Mouse (Mus musculus): ENCODE data around the gene Inava. TPM values are rescaled to one million over a fixed set of nuclear protein-coding genes. Genes with fewer than 3 reads are reported as not detected.

Gene Inava
- polyA plus RNA-seq, 1 experiment, result 3.3 TPM

DNA sequence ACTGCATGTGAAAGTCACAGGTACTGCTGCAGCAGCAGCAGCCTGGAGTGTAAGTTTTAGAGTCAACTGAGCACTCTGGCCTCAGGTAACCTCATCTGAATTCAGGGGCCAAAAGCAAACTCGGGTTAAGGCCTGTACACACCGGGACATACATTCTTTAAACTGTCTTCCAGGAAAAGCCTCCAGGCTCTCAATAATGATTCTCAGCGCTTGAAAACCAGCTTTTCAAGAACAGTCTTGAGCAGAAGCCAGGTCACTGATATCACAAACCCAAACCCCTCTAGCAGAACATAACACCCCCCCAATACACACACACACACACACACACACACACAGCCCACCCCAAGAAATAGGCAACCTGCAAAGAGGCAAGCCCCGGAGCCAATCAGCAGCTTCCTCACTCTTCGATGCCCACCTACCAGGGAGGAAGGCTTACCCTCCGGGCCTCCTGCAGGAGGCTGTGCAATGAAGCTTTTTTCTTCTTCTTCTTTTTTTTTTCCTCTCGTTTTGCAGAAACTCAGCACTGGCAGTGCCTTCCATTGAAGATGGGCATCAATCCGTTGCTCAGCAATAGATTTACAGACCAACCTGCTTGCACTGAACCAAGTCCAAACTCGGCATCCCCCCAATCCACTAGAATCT is 1.7 kb downstream of the Inava start:
- DNase-seq (ENCODE audit: extremely low spot score in 1 of 2, low spot score in 1 of 2), result no peak

DNA sequence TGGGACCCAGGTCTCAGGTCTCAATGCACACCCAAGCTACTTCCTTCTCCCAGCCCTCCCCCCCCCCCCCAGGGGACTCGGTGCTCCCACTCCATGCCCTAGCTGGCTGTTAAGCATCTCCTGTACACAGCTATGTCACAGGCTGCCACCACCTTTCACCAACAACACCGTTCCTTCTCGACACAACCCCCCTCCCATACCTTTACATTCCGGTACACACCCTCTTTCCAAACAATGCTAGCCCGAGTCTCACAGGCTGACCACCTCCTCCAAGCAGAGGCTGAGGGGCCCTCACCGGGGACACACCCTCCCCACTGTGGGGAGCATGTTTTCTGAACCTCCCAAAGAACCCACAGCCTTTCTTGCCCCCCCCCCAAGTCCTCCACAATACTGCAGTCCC is 2.5 kb downstream of the Inava start:
- DNase-seq (ENCODE audit: extremely low spot score in 1 of 2, low spot score in 1 of 2), result no peak

DNA sequence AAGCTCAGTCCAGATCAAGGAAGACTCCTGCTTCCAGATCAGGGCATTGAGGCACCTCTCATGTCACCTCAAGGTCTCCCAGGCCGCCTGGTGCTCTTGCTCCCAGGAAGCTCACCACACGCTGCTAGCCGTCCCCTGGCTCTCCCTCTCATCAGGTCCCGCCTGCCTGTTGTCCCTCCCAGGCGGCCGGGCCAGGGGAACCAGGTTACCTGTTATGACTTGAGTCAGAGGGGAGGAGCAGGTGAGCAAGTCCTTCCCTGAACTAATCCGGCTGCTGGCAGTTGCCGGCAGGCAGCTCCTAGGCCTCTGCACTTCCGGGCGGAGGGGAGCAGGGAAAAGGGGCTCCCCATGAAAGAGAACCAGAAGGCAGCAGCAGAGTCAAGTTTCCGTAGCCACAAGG is 3.9 kb downstream of the Inava start:
- DNase-seq (ENCODE audit: extremely low spot score in 1 of 2, low spot score in 1 of 2), result no peak

DNA sequence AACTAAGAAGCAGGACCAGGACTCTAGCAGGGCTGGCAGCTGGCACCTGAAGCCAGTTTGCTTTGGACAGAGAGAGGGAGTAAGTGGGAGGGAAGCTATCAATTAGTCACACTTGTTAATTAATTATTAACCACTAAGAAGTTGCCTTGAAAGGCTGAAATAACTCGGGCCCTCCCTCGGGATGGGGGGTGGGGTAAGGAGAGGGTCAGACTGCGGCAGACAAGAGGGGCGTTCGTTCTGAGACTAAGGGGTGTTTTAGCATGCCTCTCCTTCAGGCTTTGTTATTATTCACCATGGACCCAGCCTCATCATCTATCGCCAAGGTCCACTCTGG is 5.1 kb downstream of the Inava start:
- DNase-seq (ENCODE audit: extremely low spot score in 1 of 2, low spot score in 1 of 2), result no peak

DNA sequence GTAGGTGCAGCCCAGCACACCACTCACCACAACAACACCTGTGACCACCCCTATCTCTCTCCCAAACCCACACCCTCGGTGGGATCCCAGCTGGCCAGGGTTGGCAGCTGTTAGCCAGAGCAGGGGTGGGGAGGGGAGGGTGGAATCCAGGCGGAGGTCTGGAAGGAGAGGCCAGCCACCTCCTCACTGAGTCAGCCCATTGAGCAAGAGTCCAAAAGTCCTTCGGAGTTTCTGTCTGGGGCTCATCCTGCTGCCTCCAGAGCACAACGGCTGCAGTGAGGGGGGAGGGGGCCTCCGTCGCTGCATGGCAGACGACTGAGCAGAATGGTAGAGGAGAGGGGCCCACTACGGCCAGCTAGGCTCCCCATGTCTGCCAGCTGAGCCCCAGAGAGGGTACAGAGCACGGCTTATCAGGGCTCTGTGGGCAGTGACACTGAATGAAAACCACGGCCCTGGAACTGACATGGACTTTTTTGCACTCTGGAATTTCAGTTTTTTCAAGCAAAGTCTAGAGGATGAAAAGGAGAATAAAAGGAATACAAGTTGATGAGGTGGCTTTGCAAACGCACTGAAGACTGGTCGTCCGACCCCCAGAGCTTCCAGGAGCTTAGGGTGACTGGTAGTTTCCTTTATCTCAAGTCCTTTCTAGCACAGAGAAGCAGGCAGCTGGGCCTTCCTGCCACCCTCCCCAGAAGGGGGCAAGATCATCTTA is 5.6 kb downstream of the Inava start:
- DNase-seq (ENCODE audit: extremely low spot score in 1 of 2, low spot score in 1 of 2), result no peak

DNA sequence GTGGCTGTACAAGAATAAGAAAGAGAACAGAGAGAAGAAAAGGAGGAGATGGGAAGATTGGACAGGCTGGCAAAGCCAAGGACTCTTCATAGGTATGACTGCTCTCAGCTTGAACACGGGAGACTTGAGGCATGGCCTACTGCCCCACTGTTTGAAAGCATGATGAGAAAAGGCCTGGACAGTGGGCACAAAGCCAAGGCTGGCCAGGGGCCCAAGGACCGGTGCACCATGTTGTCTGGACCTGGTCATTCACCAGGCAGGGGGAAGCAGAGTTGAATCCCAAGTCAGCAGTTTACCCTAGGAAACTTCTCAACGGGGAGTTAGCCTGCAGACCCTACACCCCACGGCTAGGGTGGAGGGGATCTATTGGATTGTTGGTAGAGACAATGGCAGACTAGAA is 6.2 kb downstream of the Inava start:
- no peak for DNase-seq (ENCODE audit: extremely low spot score in 1 of 2, low spot score in 1 of 2)

DNA sequence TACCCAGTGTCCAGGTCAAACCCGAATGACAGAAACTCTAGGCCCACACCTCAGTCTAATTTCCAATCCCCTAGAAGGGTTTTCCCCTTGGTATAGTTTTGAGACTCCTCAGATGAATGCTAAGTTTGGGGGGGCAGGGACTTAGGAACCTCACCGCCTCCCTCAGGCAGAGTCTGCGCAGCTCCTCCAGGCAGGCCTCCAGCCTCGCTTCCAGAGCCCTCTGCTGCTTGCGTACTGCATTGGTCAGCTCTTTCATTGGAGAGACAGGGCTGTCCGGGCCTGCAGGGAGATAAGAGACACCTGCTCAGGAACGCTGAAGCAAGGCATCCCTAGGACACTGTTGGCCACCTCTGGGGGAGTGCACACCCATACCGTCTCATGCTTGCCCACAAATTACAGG is 7.4 kb downstream of the Inava start:
- DNase-seq (ENCODE audit: extremely low spot score in 1 of 2, low spot score in 1 of 2), result no peak

DNA sequence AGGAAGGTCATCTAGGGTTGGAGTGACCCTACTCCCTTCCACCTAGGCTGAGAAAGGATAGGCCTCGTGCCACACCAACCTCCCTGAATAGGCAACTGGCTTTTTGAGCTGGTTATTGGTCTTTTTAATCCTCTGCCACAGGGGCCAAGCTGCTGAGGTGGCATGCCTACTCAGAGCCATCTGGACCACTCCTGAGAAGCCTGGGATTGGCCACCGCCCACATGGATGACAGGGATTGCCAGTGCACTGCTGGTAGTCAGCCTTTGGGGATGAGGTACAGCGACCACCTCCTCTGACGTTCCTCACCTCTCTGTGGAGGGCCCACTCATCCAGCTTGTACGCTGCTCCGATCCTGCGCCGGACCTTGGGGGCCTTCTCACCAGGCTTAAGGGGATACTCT is 8.2 kb downstream of the Inava start:
- DNase-seq (ENCODE audit: extremely low spot score in 1 of 2, low spot score in 1 of 2), result no peak

DNA sequence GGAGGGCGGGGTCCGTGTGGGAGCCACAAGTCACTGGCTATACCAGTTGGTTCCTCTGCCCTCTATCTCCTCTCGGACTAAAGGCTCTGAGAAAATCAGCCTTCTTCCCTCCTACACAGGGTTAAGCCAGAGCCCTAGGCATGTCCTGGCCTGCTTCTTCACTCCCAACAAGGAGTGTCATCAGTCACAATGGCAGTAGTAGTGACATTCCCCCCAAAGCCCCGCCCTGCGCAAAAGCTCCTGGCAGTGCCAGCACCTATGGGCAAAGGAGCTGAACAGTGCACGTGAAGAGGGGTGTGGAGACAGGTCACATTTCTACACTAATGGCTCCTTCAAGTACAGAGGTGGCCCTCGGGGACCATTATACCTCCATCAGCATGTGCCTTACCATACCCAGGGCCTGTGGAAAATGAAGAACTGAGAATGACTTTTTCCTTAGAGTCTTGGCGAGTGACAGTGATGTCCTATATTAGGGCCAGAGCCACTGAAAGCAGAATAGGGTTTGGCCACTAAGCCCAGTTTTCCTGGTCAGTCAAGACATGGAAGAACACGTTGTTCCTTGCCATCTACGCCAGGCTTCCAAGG is 10.2 kb downstream of the Inava start:
- DNase-seq (ENCODE audit: extremely low spot score in 1 of 2, low spot score in 1 of 2), result no peak

DNA sequence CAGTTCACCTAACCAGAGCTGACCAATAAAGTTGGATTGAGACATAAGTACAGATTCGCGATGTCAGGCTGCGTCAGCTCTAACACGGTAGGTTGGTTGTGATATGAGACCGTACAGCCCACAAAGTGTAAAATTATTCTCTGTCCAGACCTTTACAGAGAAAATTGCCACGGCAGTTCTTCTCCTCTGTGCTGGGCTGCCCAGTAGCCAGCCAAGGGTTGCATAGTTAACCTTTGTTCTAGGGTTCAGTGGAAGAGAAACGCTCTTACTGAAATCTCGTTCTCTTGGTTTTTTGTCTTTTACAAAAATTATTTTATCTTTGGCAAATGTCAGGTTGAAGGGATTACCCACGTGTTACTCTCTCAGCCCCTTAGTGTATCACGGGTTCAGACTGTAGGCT is 11.7 kb downstream of the Inava start:
- no peak for DNase-seq (ENCODE audit: extremely low spot score in 1 of 2, low spot score in 1 of 2)

DNA sequence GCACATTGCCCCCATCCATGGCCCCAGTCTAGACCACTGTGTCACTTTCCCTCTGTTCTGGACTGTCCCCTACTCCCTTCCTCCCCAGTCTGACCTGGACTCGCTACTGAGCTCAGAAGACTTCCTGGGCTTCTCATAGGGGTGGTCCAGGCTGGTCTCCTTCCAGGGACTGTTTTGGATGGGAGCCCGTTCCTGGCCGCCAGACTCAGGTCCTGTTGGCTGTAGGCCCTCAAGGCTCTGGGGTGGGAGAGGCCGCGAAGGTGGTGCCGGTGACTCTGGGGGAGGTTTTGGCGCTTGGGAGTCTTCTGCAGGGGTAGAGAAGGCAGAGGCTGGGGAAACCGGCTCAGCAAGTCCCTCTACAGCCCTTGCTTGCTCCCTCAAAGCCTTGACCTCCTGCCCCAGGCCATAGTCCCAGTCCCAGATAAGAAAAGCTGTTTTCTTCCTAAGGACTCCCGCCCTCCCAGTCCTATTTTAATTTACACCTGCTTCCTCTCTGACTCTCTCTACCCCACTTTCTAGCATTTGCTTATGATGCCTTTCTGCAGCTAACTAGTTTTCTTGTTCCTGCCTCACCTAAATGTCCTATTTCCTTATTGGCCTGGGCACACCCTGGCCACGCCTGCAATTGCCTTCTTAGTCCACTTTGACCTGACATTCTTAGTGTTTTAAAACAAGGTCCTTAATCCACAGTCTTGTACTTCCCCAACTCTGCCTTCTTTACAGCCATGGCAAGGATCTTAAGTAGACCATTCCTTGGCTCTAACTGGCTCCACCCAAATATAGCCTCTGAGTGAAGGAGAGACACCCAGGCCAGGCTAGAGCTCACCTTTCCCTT is 13.8 kb downstream of the Inava start:
- DNase-seq (ENCODE audit: extremely low spot score in 1 of 2, low spot score in 1 of 2), result no peak

DNA sequence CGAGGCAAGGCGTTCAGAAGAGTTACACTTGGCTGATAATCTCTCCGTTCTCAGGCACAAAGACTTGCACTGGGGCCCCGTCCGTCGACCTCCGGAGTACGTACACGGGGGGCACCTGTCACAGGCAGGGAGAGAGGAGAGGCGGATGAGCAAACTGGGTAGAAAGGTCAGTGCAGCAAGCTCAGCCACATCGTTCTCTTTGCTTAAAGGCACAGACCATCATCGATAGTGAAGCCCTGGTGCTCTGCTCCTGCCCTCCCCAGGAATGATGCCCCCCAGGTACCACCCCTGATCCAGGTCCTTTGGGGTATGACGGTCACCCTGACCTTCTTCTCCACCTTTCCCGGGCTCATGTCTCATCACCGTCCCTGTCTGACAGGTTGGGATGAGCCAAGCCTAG is 19.8 kb downstream of the Inava start:
- DNase-seq (ENCODE audit: extremely low spot score in 1 of 2, low spot score in 1 of 2), result no peak

DNA sequence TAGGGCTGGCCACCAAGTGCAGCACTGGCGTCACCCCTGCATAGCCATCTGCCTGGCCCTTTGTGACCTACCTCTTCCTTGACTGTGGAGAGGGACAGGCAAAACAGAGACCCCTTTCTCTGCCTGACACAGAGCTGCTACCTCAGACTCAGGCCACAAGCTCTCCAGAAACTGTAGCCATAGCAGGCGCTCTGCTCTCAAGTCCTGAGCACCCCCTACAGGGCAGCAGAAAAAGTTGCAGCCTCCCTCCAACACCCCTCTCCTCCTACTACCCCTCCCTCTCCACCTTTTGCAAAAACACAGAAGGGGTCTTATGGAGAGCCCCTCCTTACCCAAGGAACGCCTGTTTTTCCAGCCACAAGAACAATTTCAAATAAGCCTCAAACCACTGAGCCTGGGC is 21.3 kb downstream of the Inava start, which contains the start of gene Mroh3:
Mroh3 (minus strand) TSS at position 26 of the 400 bp plus-strand sequence.
- DNase-seq (ENCODE audit: extremely low spot score in 1 of 2, low spot score in 1 of 2), result peak in 1 of 2 experiments; percentile 58

DNA sequence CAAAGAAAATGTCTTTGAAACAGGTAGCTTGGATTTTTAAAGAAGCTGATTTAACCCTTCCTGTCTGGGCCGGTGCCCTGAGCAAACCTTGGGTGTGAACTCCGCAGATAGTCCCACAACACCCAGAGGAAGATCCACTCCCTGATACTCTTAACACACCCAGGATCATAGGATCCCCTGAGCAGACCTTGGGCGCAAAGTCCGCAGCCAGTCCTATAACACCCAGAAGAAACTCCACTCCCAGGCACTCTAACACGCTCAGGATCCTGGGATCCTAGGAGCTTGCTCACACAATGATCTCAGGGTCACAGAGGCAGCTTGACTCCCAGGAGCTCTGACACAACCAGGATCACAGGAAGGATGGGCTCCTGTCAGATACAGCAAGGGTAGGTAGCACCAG is 44.0 kb downstream of the Inava start:
- no peak for DNase-seq (ENCODE audit: extremely low spot score in 1 of 2, low spot score in 1 of 2)

DNA sequence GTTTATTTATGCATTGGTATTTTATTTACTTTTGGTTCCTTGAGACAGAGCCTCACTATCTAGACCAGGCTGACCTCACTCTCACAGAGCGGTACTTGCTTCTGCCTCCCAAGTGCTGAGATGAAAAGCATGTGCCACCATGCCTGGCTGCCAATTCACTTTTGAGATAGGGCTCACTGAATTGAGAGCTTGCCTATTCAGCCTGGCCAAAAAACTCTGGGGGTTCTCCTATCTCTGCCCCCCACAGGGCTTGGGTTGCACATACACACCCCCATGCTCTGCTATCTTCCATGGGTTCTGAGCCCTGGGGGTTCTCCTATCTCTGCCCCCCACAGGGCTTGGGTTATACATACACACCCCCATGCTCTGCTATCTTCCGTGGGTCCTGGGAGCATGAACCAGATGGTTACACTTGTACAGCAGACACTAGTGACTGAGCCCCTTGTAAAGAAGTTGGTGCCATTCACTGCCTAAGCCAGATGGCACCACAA is 54.5 kb downstream of the Inava start:
- DNase-seq (ENCODE audit: extremely low spot score in 1 of 2, low spot score in 1 of 2), result no peak

DNA sequence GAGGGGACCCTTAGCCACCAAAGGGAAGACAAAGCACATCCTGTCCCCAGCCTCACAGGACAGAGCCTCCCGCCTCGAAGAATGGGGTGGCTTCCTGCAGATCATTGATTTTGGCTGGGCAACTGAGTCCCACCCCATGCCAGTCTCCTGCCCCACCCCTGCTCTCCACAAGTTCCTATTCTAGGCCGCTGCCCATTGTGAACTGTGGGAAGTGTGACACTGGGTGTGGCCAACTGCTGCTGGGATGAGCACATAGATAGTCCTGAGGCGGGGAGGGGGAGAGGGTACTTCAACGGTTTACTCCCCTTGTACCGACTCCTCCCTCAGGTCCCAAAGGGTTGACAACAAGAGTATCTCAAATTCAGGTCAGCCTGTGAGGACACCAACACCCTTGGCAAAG is 55.3 kb downstream of the Inava start:
- no peak for DNase-seq (ENCODE audit: extremely low spot score in 1 of 2, low spot score in 1 of 2)

DNA sequence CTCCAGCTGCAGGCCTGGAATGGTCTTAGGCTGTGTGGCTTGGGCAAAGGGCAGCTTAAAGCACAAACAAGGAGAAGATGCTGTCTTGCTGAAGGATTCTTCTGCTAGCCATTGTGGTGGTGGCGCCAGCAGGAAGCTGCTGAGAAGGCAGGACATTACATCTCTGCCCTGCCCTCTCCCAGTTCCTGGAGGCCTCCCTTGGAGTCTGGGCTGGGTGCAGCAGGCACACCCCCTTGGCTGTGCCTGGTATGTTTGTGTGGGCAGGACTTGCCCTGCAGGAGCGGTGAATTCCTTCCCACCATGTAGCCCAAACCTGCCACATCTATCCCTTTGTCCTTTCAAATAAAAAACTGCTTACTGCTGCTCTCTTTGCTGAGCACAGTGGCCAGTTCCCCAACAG is 57.0 kb downstream of the Inava start:
- DNase-seq (ENCODE audit: extremely low spot score in 1 of 2, low spot score in 1 of 2), result no peak

DNA sequence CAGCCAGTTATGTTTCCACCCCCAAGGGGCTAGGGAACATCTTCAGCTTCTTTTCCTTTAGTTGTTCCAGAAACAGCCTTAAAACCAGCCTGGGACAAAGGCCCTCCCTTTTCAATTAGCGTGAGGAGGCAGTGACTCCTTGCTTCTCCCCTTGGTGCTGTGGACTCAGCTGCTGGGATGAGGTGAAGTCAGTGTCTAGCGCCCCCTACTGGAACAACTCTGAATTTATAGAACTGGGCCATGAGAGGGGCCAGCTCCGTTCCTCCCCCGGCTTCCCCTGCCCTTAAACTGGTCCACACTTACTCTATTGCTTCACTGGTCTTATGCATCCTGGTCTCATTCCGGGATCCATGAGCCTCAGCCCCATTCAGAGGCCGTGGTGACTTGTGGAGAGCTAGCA is 58.9 kb downstream of the Inava start:
- DNase-seq (ENCODE audit: extremely low spot score in 1 of 2, low spot score in 1 of 2), result peak in 1 of 2 experiments; percentile 80

DNA sequence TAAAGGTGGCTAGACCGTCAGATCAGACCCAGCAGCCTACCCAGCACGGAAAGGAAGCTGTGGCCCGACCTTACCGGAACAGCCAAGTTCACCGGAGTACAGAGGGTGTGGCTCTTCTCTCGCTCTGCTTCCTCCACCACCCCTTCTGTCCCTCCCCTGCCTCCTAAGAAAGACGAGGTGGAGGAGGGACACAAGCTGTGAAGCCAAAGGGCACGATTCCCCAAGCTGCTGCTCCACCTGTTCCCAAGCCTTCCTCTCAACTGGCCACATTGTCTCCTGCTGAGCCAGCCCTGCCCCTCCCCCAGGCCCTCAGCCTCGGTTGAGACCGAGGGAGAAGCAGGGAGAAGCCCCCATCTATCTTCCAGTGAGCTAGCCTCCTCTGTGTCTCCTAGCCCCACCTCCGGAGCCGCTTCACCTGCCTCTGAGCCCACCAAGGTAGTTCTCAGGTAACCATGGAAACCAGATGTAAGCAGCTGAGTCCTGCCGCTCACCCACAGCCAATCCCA is 59.9 kb downstream of the Inava start:
- DNase-seq (ENCODE audit: extremely low spot score in 1 of 2, low spot score in 1 of 2), result no peak

DNA sequence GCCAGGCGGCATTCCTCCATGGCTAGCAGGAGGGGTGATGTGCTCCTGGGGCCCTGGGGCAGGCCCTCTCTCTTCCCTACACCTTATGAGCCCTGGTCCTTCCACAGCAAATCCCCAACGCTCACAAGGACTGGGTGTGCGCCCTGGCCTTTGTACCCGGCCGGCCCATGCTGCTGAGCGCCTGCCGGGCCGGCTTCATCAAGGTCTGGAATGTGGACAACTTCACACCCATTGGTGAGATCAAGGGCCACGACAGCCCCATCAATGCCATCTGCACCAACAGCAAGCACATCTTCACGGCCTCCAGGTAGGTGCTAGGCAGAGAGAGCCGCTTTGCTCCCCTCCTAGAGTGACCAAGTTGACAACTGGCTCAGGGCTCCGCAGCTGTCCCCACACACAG is 61.4 kb downstream of the Inava start:
- DNase-seq (ENCODE audit: extremely low spot score in 1 of 2, low spot score in 1 of 2), result no peak

DNA sequence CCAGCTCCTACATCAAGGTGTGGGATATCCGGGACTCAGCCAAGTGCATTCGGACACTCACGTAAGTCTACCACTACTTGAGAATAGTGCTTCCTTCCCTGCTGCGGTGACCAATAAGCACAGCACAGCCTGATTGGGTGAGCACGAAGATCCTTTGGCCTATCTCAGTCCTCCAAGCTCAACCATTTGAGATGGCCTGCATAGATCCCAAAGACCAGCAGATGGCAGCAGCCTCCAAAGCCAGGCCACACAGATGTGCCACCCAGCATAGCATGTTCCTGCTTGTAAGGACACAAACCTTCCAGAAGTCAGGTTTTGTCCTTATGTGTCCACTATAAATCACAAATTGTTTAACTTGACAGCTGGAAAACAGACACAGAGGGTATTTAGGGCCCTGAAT is 64.0 kb downstream of the Inava start:
- DNase-seq (ENCODE audit: extremely low spot score in 1 of 2, low spot score in 1 of 2), result peak; percentile 56 to 85

All from frontal cortex, adult 2 months (tissue).